Mouse (Mus musculus) C2C12 (cell line): Measurements from ENCODE around the gene Trim46.
A peak's percentile ranks its signal among the peaks of the same experiment; 100 is the strongest.

Experiments
- CEBPB ChIP-seq: IDR thresholded peaks from one replicate; pipeline ENCODE4 v1.6.1; 2011; ENCODE audit warnings: low read depth, mild to moderate bottlenecking, control low read depth, moderate library complexity
- CTCF ChIP-seq: IDR thresholded peaks from one replicate; pipeline ENCODE4 v1.5.1; 2011; ENCODE audit not compliant: control insufficient read depth, insufficient read depth, insufficient read length
- FOSL1 ChIP-seq: IDR thresholded peaks from one replicate; pipeline ENCODE4 v1.8.0; 2011; ENCODE audit warnings: mild to moderate bottlenecking, low read length; ENCODE audit not compliant: poor library complexity, insufficient read depth, severe bottlenecking
- MYOG ChIP-seq: IDR thresholded peaks from one replicate; pipeline ENCODE4 v1.6.1; 2011; ENCODE audit not compliant: control insufficient read depth, insufficient read length; ENCODE audit errors: extremely low read depth

- TF ChIP-seq CTCF (peak; percentile 25), MYOG (no peak), CEBPB (no peak), FOSL1 (no peak)
These were observed 49.9 kb downstream of the Trim46 start for GRCm38 (mm10) chr3:89195979-89196877.
